Mouse (Mus musculus) limb, embryonic 13.5 days (tissue): Measurements from ENCODE around the gene Tex29. TPM values are rescaled to one million over a fixed set of nuclear protein-coding genes. Genes with fewer than 3 reads are reported as not detected.

Experiments
- ATAC-seq: fragments of 200-750 bp; cut with Nextera tagmentation; 2 replicates; pipeline ENCODE4 v1.8.0; 2017; ENCODE audit warnings: low read depth, moderate number of reproducible peaks, moderate TSS enrichment; ENCODE audit not compliant: low FRiP score
- H3K27ac ChIP-seq: fragments of 300-500 bp; sonication (generic); 2 replicates; pipeline ENCODE4 v1.5.1; 2015; ENCODE audit warnings: inconsistent platforms, mild to moderate bottlenecking, moderate library complexity
- H3K27me3 ChIP-seq: fragments of 300-500 bp; sonication (generic); 2 replicates; pipeline ENCODE4 v1.6.1; 2015; ENCODE audit warnings: mild to moderate bottlenecking, inconsistent platforms
- H3K36me3 ChIP-seq: fragments of 300-500 bp; sonication (generic); 2 replicates; pipeline ENCODE4 v1.6.1; 2015; ENCODE audit warnings: inconsistent platforms, mild to moderate bottlenecking, moderate library complexity
- H3K4me1 ChIP-seq: fragments of 300-500 bp; sonication (generic); 2 replicates; pipeline ENCODE4 v1.6.1; 2015; ENCODE audit warnings: inconsistent platforms
- H3K4me2 ChIP-seq: fragments of 300-500 bp; sonication (generic); replicated peaks from 2 replicates; pipeline ENCODE4 v1.6.1; 2015; ENCODE audit warnings: inconsistent platforms, mild to moderate bottlenecking, moderate library complexity
- H3K4me3 ChIP-seq: fragments of 300-500 bp; sonication (generic); 2 replicates; pipeline ENCODE4 v1.5.1; 2015; ENCODE audit warnings: moderate library complexity, mild to moderate bottlenecking, inconsistent platforms
- H3K9ac ChIP-seq: fragments of 300-500 bp; sonication (generic); 2 replicates; pipeline ENCODE4 v1.6.1; 2015; ENCODE audit warnings: mild to moderate bottlenecking, inconsistent platforms
- H3K9me3 ChIP-seq: fragments of 300-500 bp; sonication (generic); 2 replicates; pipeline ENCODE4 v1.6.1; 2016; ENCODE audit warnings: inconsistent platforms
- WGBS: fragments of 180-500 bp; shearing (Covaris S2); methylation state at CpG from one replicate; pipeline ENCODE4 v1.1.7; 2015; 5-methylcytosine and 5-hydroxymethylcytosine counted together
- polyA plus RNA-seq: library from polyadenylated mRNA; unstranded; fragments of >200 nt; fragmentation: Nextera tagmentation; extraction: Ambion mirVana; gene quantifications from 2 replicates; pipeline ENCODE4 v1.2.1, GENCODE M21; 2015

Tex29 gene
- polyA plus RNA-seq, 1 experiment from 2014 or later: 0.18 TPM

DNA sequence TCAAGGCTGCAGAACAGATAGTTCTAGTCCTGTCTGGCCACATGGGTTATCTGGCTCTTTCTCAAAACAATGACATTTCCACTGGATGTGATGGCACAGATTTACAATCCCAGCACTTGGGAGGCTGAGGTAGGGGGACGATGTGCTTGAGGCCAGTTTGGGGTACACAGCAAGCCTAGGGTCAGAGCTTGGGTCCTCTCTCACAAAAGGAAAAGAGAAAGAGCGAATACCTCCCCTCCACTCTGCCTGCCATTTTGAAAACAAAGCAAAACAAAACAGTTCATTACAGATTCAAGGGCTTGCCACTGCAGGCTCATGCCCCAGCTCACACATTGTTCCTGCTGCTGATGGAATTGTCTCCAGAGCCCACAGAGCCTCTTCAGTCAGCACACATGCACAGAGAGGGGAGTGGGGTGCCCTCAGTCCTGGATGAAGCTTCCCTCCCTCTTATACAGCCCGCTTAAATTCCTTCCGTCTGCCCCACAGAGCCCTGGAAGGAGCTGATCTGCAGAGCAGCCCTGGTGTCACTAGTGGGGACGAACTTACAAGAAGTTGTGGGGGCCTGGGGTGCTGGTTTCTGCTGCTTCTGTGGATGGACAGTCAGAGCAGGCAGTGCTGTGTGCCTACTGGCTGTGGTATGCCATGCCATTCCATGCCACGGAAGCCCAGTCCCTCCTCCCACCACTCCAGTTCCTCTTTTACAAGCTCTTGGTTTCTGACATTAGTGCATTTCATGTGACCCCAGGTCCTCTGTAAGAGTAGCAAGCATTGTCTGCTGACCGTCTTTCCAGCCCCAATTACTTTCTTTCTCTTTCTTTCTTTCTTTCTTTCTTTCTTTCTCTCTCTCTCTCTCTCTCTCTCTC lies 49.1 kb downstream of the Tex29 start:
- Histone ChIP-seq H3K9me3 (no peaks in the 10 kb centered on the region), H3K36me3 (no peaks in the 10 kb centered on the region), H3K27ac (no peak overlapping the region), H3K4me3 (no peak overlapping the region), H3K9ac (no peak overlapping the region), H3K4me2 (no peak overlapping the region), H3K4me1 (no peaks in the 10 kb centered on the region), H3K27me3 (no peaks in the 10 kb centered on the region)
- no peak for ATAC-seq
- 63% methylated on average over 7 of the region's 7 CpGs for WGBS

DNA sequence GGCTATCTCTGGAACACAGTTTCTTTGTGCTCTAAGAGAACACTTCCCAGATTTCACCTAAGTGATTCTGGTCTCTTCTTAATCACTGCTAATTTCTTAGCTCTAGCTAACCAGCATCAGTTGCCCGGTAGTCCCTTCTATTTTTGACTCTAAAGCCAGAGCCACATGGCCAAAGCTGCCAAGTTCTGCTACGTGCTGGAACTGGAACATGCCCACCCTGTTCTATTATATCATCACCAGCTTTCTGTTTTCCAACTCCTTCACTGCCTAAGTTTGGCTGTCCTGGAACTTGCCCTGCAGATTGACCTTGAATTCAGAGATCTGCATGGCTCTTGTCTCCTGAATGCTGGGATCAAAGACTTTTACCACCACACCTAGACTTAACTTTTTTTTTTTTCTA lies 52.5 kb downstream of the Tex29 start:
- no peaks in the 10 kb centered on the region for H3K27me3 ChIP-seq
- H3K4me2 ChIP-seq: no peak overlapping the region
- no peaks in the 10 kb centered on the region for H3K4me1 ChIP-seq
- WGBS: 81% methylated on average over 2 of the region's 2 CpGs
- H3K36me3 ChIP-seq: no peaks in the 10 kb centered on the region
- H3K9ac ChIP-seq: no peak overlapping the region
- H3K4me3 ChIP-seq: no peak overlapping the region
- no peaks in the 10 kb centered on the region for H3K9me3 ChIP-seq
- no peak overlapping the region for H3K27ac ChIP-seq
- no peak for ATAC-seq

DNA sequence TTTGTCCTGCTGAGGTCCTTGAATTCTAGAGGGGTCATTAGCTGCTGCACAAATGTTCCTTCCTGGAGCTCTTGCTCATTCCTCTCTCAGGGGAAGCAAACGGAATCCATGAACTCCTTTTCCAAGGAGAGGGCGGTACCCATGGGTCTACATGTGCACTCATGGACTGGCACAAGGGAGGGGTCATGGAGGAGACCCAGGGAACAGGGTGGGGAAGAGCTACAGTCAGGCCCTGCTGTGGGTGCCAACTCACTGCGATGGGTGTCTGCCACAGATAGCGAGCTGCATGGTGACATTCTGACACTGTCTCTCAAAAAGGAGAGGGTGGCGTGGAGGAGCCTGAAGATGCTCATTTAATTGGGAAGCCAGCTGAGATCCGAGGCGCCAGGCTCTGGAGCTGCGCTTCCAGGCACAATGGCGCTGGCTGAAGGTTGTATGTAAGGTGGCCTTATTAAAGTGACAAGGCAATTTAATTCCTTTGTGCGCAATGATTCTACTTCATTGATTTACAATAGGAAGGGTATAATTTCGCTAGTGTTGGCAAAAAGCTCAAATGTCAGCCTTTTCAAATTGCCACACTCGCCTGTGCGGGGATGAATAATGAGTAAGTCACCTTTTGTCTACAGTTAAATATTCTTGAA lies 55.9 kb downstream of the Tex29 start:
- ATAC-seq: no peak
- H3K4me1 ChIP-seq: no peaks in the 10 kb centered on the region
- H3K36me3 ChIP-seq: no peaks in the 10 kb centered on the region
- no peaks in the 10 kb centered on the region for H3K9me3 ChIP-seq
- H3K9ac ChIP-seq: no peak overlapping the region
- no peak overlapping the region for H3K4me3 ChIP-seq
- no peak overlapping the region for H3K27ac ChIP-seq
- H3K27me3 ChIP-seq: 0 out of 2 replicates have a peak, but pooled peaks cover 5% of the 10 kb centered on the region
- WGBS: 84% methylated on average over 13 of the region's 13 CpGs
- no peak overlapping the region for H3K4me2 ChIP-seq

DNA sequence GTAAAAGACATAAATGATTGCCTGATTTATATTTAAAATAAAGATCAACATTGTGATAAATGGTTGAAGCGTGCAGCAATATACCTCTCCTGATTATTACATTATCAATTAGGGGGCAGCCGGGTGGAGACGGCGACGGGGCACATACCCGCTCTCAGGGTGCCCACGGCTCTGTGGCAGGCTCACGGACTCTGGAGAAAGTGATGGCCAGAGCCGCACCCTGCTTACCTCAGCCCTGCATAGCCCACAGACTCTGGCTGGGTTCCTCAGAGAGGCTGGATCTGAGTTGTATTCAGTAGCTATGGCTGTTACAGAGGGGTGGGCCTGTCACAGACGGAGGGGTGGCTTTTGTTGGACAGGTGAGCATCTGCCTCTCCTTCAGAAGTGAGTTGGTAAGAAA lies 56.4 kb downstream of the Tex29 start:
- no peaks in the 10 kb centered on the region for H3K36me3 ChIP-seq
- ATAC-seq: no peak
- no peak overlapping the region for H3K27ac ChIP-seq
- H3K27me3 ChIP-seq: 0 out of 2 replicates have a peak, but pooled peaks cover 5% of the 10 kb centered on the region
- no peaks in the 10 kb centered on the region for H3K9me3 ChIP-seq
- 95% methylated on average over 10 of the region's 10 CpGs for WGBS
- no peak overlapping the region for H3K4me2 ChIP-seq
- H3K9ac ChIP-seq: no peak overlapping the region
- no peaks in the 10 kb centered on the region for H3K4me1 ChIP-seq
- H3K4me3 ChIP-seq: no peak overlapping the region

DNA sequence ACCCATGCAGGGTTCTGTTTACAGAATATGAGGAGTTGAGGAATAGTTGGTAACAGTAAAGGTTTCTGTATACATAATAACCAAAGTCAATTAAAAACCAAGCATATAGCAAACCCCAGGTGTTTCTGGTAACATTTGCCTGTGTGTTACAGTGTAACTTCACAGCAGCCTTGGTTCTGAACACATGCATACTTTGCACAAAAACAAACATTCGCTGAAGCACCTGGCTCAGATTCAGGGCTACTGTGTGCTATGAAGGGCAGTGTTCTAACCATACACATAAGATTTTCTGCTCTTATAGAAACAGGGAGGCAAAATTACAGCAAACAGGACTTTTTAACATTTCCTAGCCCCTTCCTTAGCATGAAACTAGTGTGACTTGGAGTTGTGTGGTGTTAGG lies 58.5 kb downstream of the Tex29 start:
- WGBS: 70% methylated on average over 1 of the region's 1 CpGs
- H3K36me3 ChIP-seq: no peaks in the 10 kb centered on the region
- ATAC-seq: no peak

More for the DNA sequence above, 58.5 kb downstream of the Tex29 start:
- Histone ChIP-seq H3K27me3 (0 out of 2 replicates have a peak, but pooled peaks cover 5% of the 10 kb centered on the region), H3K4me2 (no peak overlapping the region), H3K9ac (no peak overlapping the region), H3K27ac (no peak overlapping the region), H3K4me1 (no peaks in the 10 kb centered on the region), H3K4me3 (no peak overlapping the region), H3K9me3 (no peaks in the 10 kb centered on the region)

Other genes starting within 250 kb of the Tex29 start
- 105 and 115 TPM in 2 replicates for gene Ankrd10, start 204.7 kb upstream of the Tex29 start, polyA plus RNA-seq
- 0.11 TPM in 1 of 2 replicates, not detected in the other for gene 1700016D06Rik, start 139.4 kb upstream of the Tex29 start, polyA plus RNA-seq
- 46.5 and 52.3 TPM in 2 replicates for gene Arhgef7, start 112.8 kb upstream of the Tex29 start, polyA plus RNA-seq